Mouse (Mus musculus) hindbrain, embryonic 16.5 days (tissue): ENCODE results near the gene Rit1. TPM values are rescaled to one million over a fixed set of nuclear protein-coding genes. Genes with fewer than 3 reads are reported as not detected.
A peak's percentile ranks its signal among the peaks of the same experiment; 100 is the strongest.

Source experiments
- ATAC-seq: fragments of 200-750 bp; cut with Nextera tagmentation; 2 replicates; pipeline ENCODE4 v1.8.0; 2017; ENCODE audit warnings: moderate TSS enrichment, moderate library complexity
- H3K27ac ChIP-seq: fragments of 300-500 bp; sonication (generic); 2 replicates; pipeline ENCODE4 v1.5.1; 2014; ENCODE audit warnings: low read depth, mild to moderate bottlenecking, control low read depth, low read length, moderate library complexity
- H3K27me3 ChIP-seq: fragments of 300-500 bp; sonication (generic); replicated peaks from 2 replicates; pipeline ENCODE4 v1.6.1; 2014; ENCODE audit warnings: low read length; ENCODE audit not compliant: control insufficient read depth, insufficient read depth
- H3K36me3 ChIP-seq: fragments of 300-500 bp; sonication (generic); 2 replicates; pipeline ENCODE4 v1.6.1; 2014; ENCODE audit warnings: mild to moderate bottlenecking, low read length, moderate library complexity, mixed read lengths; ENCODE audit not compliant: control insufficient read depth, insufficient read depth
- H3K4me1 ChIP-seq: fragments of 300-500 bp; sonication (generic); 2 replicates; pipeline ENCODE4 v1.6.1; 2014; ENCODE audit warnings: low read depth, low read length; ENCODE audit not compliant: control insufficient read depth, insufficient read depth
- H3K4me2 ChIP-seq: fragments of 300-500 bp; sonication (generic); 2 replicates; pipeline ENCODE4 v1.6.1; 2014; ENCODE audit warnings: mild to moderate bottlenecking, low read length, control low read depth, moderate library complexity
- H3K4me3 ChIP-seq: fragments of 300-500 bp; sonication (generic); 2 replicates; pipeline ENCODE4 v1.5.1; 2014; ENCODE audit warnings: mild to moderate bottlenecking, low read length, control low read depth, moderate library complexity
- H3K9ac ChIP-seq: fragments of 300-500 bp; sonication (generic); 2 replicates; pipeline ENCODE4 v1.6.1; 2014; ENCODE audit warnings: low read depth, mild to moderate bottlenecking, control low read depth, low read length, moderate library complexity
- H3K9me3 ChIP-seq: fragments of 300-500 bp; sonication (generic); 2 replicates; pipeline ENCODE4 v1.6.1; 2014; ENCODE audit warnings: mild to moderate bottlenecking, low read length, moderate library complexity; ENCODE audit not compliant: control insufficient read depth
- WGBS: fragments of 180-500 bp; shearing (Covaris S2); extraction: QIAGEN DNeasy Blood & Tissue Kit; methylation state at CpG from one replicate; pipeline ENCODE4 v1.1.7; 2014; 5-methylcytosine and 5-hydroxymethylcytosine counted together
- polyA plus RNA-seq: library from polyadenylated mRNA; unstranded; fragments of >200 nt; fragmentation: Nextera tagmentation; extraction: Ambion mirVana; gene quantifications from 2 replicates; pipeline ENCODE4 v1.2.1, GENCODE M21; 2015

The Rit1 gene
- polyA plus RNA-seq = 72.2 and 72.6 TPM in 2 replicates

DNA sequence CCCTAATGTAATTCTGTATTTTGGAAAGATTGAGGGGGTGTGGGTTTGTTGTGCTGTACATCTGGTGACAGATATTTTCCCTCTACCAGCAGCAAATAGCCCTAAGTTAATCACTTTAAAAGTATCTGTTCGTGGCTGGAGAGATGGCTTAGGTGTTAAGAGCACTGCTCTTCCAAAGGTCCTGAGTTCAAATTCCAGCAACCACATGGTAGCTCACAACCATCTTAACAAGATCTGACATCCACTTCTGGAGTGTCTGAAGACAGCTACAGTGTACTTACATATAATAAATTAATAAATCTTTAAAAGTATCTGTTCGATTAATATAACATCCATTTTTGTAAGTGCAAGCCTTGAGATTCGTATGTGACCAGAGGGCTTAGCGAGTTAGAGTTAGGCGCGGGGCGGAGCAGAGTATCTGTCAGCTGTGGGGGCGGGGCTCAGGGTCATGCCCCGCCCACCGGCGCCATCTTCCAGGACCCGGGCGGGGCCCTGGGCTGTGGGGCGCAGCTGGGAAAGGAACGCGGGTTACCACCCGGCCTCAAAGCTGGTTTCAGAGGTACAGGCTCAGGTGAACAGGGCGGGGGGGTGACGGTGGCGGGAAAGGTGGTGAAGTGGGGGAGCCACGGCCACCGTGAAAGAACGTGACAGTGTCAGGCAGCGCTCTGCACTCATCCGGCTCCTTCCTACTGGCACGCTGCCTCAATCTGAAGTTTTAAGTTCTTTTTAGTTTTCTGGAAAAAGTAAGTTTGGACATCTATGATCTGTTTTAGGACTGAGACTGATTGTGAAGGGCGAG is at the start of gene Rit1:
Gene Rit1, plus strand, starts transcription at position 440 of the 799 bp plus-strand sequence.
- peaks cover 8% of the 10 kb centered on the region for H3K4me1 ChIP-seq
- H3K9ac ChIP-seq = peak within 1 kb of the TSS; percentile 73
- peak within 1 kb of the TSS; percentile 61 for H3K4me3 ChIP-seq
- H3K36me3 ChIP-seq = peaks cover 21% of the 10 kb centered on the region; the same call in 1 of the 2 replicates
- peak within 1 kb of the TSS; percentile 74 for H3K27ac ChIP-seq
- peak; percentile 94 for ATAC-seq
- no peaks in the 10 kb centered on the region for H3K27me3 ChIP-seq
- H3K9me3 ChIP-seq = no peaks in the 10 kb centered on the region
- H3K4me2 ChIP-seq = peak within 1 kb of the TSS; percentile 82
- 3% methylated on average over 27 of the region's 27 CpGs for WGBS

- Histone ChIP-seq H3K9me3 (no peaks in the 10 kb centered on the region), H3K4me2 (peak overlapping the region; percentile 78), H3K4me3 (peak overlapping the region; percentile 36), H3K27me3 (no peaks in the 10 kb centered on the region), H3K36me3 (no peaks in the 10 kb centered on the region), H3K27ac (no peak overlapping the region), H3K9ac (peak overlapping the region; percentile 57), H3K4me1 (no peaks in the 10 kb centered on the region; the same call in 1 of the 2 replicates)
- 12% methylated on average over 11 of the region's 11 CpGs for WGBS
- peak; percentile 52; the same call in 1 of the 2 replicates for ATAC-seq
Measured at GRCm38 (mm10) chr3:88677399-88677798, 39.2 kb upstream of the Rit1 start.

GRCm38 (mm10) chr3:88683814-88684213 is 32.8 kb upstream of the Rit1 start:
- no peaks in the 10 kb centered on the region for H3K36me3 ChIP-seq
- H3K27me3 ChIP-seq = no peaks in the 10 kb centered on the region
- peaks cover 21% of the 10 kb centered on the region for H3K4me1 ChIP-seq
- no peak overlapping the region for H3K9ac ChIP-seq
- 91% methylated on average over 2 of the region's 2 CpGs for WGBS
- no peak overlapping the region for H3K27ac ChIP-seq
- no peak for ATAC-seq
- no peak overlapping the region for H3K4me3 ChIP-seq
- no peaks in the 10 kb centered on the region for H3K9me3 ChIP-seq
- no peak overlapping the region for H3K4me2 ChIP-seq

DNA sequence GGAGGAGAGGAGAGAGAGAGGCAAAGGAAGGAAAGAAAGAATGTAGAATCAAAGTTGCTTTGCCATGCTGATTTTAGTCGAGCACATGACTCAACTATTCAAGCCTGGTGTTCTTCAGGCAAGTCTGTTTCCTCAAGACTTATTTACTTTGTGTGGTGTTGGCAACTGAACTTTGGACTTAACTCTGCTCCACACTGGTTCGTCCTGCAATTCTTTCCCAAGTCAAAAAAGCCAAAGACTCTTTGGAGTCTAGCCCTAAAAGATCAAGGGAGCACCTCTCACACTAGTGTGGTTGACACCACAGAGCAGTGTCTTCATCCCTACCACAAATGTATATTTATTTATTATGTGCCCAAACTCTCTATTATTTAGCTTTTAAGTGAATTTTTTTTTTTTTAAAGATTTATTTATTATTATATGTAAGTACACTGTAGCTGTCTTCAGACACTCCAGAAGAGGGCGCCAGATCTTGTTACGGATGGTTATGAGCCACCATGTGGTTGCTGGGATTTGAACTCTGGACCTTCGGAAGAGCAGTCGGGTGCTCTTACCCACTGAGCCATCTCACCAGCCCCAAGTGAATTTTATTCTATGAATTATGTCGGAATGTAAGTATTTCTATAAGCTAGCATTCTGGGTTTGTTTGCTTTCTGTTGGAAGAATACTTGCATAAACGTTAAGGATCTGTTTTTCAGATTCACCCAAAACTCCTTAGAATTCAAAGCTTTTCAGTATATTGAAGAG is 32.2 kb upstream of the Rit1 start:
- Histone ChIP-seq H3K9me3 (no peaks in the 10 kb centered on the region), H3K27me3 (no peaks in the 10 kb centered on the region), H3K27ac (peak overlapping the region; percentile 97), H3K4me3 (peak overlapping the region; percentile 54), H3K4me2 (peak overlapping the region; percentile 72), H3K36me3 (peaks cover 3% of the 10 kb centered on the region; the same call in 1 of the 2 replicates), H3K9ac (no peak overlapping the region), H3K4me1 (peaks cover 21% of the 10 kb centered on the region)
- no peak for ATAC-seq
- WGBS = 63% methylated on average over 7 of the region's 8 CpGs

GRCm38 (mm10) chr3:88684980-88685941 is 31.4 kb upstream of the Rit1 start, which contains the start of gene Khdc4:
Khdc4 (plus strand) TSS chr3:88685803.
- ATAC-seq = peak; percentile 99

DNA sequence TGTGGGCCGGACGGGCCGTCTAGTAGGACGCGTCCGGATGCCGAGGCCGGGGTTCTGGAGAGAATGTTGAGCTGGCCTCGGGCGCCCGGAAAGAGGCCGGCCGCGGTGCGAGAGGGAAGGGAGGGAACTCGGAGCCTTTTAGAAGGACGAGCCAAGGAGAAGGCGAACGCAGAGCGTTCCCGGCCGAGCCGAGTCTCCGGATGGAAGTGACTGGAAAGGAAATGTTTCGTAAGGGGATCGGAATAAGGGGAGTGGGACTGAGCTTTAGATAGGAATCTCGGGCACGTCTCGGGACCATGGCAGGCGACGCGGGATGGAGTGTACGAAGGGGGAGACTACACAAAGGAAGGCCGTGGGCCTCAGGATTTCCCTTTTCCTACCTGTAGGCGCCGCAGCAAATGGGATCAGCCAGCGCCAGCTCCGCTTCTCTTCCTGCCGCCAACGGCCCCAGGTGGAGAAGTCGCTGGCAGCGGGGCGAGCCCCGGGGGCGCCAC is 30.6 kb upstream of the Rit1 start:
- Histone ChIP-seq H3K36me3 (peaks cover 19% of the 10 kb centered on the region), H3K27me3 (no peaks in the 10 kb centered on the region), H3K4me3 (peak overlapping the region; percentile 54), H3K27ac (peak overlapping the region; percentile 97), H3K9ac (peak overlapping the region; percentile 91), H3K4me1 (peaks cover 21% of the 10 kb centered on the region), H3K9me3 (no peaks in the 10 kb centered on the region), H3K4me2 (peak overlapping the region; percentile 89)
- peak; percentile 69 for ATAC-seq
- under 1% methylated on average over 43 of the region's 45 CpGs for WGBS

More at GRCm38 (mm10) chr3:88684980-88685941, 31.4 kb upstream of the Rit1 start, which contains the start of gene Khdc4:
- H3K36me3 ChIP-seq = peaks cover 12% of the 10 kb centered on the region
- peak within 1 kb of the TSS; percentile 89 for H3K4me2 ChIP-seq
- peak within 1 kb of the TSS; percentile 54 for H3K4me3 ChIP-seq
- H3K27ac ChIP-seq = peak within 1 kb of the TSS; percentile 97
- no peaks in the 10 kb centered on the region for H3K9me3 ChIP-seq
- under 1% methylated on average over 47 of the region's 47 CpGs for WGBS
- H3K27me3 ChIP-seq = no peaks in the 10 kb centered on the region
- H3K4me1 ChIP-seq = peaks cover 21% of the 10 kb centered on the region
- peak within 1 kb of the TSS; percentile 91 for H3K9ac ChIP-seq

DNA sequence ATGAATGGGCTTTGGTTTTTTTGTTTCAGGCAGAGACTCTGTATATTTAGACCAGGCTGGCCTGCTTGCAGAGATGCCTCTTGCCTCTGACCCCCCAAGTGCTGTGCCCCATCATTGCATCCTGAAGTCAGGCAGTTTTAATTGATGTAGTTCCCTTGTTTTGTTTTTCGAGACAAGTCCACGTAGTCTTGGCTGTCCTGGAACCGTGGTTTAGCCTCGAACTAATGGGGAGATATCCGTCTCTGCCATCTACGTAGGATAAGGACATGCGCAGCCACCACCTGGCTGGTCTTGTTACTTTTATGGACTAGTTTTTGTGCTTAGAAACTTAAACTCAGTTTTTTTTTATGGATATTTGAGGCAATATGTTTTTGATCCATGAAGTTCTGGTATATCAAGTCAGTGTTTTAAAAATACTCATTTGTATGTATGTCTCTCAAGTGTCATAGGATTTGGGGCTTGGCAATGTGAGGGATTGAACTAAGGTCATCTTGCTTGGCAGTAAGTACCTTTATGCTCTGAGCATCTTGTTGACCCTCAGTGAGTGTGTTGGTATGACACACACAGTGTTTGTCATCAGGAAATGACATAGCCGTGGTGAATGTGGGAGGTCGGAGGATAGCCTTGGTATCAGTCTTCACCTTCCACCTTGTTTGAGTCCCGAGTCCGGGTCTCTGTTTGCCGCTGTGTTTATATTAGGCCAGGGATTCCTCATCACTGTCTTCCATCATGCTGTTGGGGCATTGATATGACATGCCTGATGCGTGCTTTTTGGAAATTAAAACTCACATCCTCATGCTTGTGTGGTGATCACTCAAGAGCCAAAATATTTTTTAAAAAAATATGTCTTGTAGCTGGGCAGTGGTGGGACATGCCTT is 29.7 kb upstream of the Rit1 start:
- no peaks in the 10 kb centered on the region for H3K27me3 ChIP-seq
- H3K4me1 ChIP-seq = peaks cover 21% of the 10 kb centered on the region
- H3K4me2 ChIP-seq = peak overlapping the region; percentile 89
- peaks cover 22% of the 10 kb centered on the region for H3K36me3 ChIP-seq
- H3K4me3 ChIP-seq = peak overlapping the region; percentile 54
- WGBS = 51% methylated on average over 13 of the region's 13 CpGs
- no peak for ATAC-seq
- H3K9me3 ChIP-seq = no peaks in the 10 kb centered on the region
- H3K9ac ChIP-seq = peak overlapping the region; percentile 91
- H3K27ac ChIP-seq = peak overlapping the region; percentile 97; the same call in 1 of the 2 replicates
